Mouse (Mus musculus): ENCODE measurements around the gene Slc35b1. TPM values are rescaled to one million over a fixed set of nuclear protein-coding genes. Genes with fewer than 3 reads are reported as not detected.
"Not testable (repeated sequence)": the region's sequence is repeated elsewhere in the genome, so short reads cannot be mapped to it uniquely, and the experiment has no call there.

The Slc35b1 gene
- total RNA-seq, 2 experiments from 2014 or later, result 85.9 to 87.2 TPM

DNA sequence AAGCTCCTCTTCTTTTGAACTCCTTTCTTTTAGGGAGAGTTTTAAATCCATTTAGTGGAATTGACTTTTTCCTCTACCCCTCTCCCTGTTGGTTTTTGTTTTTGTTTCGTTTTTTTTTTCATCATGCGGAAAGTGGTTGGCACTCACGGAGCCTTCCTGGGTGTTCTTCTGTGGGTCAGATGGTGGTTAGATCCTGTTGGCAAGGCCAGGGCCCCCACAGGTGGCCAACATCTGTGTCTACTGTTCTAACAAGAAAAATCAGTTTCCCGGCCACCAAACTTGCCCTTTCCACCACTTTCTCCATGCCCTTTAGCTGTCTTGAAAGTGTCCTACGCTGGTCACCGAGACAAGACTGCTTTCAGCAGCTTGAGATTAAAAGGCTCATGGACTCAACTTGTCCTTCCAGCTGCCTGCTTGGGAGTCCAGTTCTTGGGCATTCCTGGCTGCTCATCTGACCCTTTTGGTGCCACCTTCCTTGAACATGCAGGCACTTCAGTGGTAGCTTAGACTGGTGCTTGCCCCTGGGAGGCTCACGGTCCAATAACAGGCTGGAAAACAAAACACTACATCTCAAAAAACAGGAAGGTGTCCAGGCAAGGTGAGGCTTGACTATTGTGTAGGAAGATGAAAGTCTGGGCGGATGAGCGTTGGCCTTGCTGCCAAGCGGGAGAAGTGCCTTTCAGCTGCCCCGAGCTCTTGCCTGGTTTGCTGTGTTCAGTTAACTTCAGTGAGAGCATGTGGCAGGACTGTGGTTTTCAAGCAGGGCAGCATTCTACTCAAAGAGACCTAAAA, 8.4 kb downstream of the Slc35b1 start:
- intact Hi-C loops (cut with DNase I), result no loop called here
- peak; percentile 61 for DNase-seq

DNA sequence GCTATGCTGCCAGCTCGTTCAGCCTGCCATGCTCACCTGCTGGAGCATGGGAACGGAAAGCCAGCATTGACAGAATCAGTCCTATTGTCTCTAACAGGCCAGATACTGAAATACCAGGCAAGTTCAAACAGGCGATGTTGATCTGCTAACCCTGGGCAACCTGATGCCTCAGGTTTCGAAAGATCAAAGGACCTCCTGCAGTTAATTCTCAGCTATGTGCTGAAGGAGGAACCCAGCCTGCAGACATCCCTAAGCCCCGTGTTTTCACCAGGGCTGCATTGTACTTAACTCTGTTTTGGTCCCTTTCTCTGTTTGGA, 9.0 kb downstream of the Slc35b1 start:
- intact Hi-C loops (cut with DNase I), result no loop called here
- DNase-seq, result no peak

DNA sequence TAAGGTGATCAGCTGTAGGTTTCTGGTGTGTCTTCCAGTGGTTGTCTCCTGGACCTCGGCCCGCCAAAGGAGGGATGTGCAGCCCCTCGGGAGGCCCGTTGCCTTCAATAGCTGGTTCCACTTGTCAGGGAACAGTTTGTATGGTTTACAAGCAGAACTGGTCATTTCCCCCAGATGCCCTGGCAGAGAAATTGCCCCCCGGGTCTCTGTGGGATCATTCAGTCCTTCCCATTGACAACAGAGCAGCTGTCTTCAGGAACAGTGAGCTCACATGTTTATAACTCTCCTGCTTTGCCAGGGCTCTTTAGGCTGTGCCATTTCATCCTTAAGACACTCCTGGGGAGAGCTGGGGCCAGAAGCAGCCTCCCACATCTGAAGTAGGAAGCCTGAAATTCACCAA, 9.6 kb downstream of the Slc35b1 start:
- intact Hi-C loops (cut with DNase I), result no loop called here
- peak; percentile 78 for DNase-seq

DNA sequence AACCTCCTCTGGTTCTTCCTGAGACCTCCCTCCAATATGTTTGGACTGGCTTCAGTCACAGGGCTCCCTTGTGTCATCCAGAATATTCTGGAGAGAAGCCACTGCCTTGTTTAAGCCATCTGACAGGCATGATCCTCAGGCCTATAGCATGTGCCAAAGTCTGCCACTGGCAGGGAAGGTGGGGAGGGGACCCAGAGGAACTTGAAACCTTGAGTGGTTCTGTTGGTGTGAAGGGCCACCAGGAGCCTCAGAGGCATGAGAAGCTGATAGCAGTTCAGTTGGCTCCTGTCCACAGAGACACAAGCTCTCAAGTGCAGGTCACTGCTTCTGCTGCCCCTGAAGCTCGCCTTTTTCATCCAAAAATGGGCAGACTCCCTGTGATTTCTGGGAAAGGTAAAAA, 12.1 kb downstream of the Slc35b1 start:
- intact Hi-C loops (cut with DNase I), result no loop called here

DNA sequence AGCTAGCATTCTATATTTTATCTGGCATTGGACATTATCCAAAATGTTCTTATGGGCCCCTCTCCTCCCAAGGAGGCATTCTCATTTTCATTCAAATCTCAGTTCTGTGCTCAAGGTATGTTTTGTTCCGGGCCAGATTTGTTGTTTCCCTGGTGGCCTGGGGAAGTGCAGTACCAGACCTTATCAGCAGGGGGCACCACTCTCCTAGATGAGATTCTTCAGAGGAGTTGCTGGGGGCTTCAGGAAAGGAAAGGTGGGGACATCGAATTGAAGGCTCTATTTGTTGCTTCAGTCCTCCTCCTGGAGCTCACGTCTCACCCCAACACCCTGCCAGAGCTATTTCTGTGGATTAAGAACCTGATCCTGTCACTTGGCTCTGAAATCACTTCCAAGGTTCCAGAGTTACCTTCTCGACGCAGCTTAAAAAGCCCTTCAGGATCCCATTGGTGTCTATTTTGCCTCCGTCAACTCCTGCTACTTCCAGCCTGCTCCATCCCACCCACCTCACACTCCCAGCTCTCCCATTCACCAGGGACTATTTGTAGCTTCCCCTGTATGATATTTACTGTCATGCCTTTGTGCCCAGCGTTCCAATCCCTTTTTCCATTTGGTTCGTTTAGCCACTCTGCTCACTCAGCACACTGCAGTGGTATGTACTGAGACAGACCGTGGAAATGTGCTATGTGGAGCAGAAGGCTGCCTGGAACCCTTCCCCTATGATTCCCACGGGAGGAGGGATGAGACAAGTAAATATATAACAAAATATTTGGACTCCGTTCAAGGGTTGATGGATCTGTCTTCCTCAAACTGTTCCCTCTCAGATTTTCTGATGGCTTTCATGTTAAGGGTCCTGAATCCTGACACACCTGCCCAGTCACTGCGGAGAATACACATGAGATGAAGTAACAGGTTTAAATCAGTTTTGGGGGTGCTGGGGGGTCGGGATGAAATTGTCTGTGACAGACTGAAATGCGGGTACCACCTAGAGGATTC, 13.6 kb downstream of the Slc35b1 start:
- DNase-seq, result peak; percentile 81

More for the DNA sequence above, 12.1 kb downstream of the Slc35b1 start:
- peak; percentile 57 for DNase-seq

DNA sequence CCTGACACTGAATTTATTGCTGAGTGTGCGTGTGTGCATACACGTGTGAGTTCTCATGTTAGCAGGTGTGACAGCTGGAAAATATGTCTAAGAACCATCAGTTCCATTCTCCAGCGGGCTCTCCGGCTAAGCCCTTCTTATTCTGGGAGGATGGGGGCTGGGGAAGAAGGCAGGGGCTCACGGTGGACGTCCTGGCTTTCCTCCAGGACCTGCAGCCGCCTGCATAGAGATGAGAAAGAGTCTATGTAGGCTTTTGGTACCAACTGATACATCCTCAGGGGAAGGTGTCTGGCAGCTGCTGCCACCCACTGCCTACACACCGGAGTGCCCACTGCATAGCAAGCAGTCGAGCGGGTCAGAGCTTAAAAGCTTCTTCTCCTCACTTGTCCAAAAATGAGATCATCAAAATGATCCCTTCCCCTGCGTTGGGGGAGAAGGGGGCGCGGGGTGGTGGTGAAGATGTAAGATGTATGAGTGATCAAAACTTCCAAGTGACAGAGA, 15.1 kb downstream of the Slc35b1 start:
- intact Hi-C loops (cut with DNase I), result loop anchor here (2.0 kb wide), 1 partner anchor 121 kb away; no protein-coding TSS in a partner anchor

More for the DNA sequence above, 13.6 kb downstream of the Slc35b1 start:
- intact Hi-C loops (cut with DNase I), result loop anchor here (2.0 kb wide), 1 partner anchor 123 kb away; no protein-coding TSS in a partner anchor

DNA sequence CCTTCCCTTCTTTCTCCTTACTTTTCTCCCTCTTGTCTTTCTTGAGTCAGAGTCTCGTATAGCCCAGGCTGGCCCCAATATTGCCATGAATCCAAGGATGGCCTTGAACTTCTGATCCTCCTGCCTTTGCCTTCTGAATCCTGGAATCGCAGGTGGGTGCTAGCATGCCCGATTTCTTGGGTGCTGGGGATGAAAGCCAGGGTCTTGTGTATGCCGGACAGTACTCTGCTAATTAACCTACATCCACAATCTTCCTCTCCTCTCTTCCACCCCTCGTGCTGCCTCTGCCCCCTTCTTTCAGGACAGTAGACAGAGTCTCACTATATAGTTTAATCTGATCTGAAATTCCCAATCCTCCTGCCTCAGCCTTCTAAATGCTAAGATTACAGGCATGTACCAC, 17.1 kb downstream of the Slc35b1 start:
- intact Hi-C loops (cut with DNase I), result no loop called here
- no peak for DNase-seq

More for the DNA sequence above, 15.1 kb downstream of the Slc35b1 start:
- DNase-seq, result peak; percentile 49

DNA sequence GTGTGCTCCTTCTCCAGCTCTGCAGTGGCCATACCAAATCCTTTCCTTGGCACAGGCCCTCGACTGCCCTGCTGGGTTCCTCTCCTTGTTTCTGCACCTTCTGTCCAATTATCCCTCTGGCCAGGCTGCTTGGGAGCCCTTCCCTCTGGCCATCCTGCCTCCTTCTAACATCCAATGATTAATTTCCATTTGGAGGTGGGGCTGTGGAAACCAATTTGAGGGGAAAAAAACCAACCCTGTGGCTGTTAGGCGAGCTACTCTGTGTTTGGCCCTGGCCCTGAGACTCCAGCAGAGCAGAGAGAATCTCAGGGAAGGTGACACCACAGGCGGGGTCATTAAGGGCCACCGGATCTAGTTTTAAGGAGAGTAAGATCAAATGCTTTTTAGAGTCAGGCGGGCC, 17.7 kb downstream of the Slc35b1 start:
- intact Hi-C loops (cut with DNase I), result no loop called here
- DNase-seq, result peak; percentile 88

DNA sequence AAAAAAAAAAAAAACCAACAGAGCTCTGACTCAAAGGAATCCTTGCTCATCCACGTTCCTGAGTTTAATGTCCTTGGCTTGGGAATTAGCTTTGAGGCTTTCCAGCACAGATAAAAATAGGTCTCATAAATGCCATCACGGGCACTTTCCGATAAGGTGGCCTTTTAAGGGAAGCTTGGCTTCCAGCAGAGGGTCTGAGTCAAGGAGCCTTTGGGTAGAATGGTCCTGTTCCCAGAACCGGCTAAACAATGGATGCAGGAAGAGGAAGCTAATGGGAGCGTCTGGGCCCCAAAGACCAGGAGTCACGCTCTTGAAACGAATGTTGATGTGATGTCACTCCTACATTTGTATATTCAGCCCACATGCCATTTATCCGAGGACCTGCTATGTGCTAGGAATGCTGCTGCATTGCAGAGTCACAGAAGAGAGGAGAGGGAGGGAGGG, 18.2 kb downstream of the Slc35b1 start:
- DNase-seq, result no peak
- intact Hi-C loops (cut with DNase I), result no loop called here

DNA sequence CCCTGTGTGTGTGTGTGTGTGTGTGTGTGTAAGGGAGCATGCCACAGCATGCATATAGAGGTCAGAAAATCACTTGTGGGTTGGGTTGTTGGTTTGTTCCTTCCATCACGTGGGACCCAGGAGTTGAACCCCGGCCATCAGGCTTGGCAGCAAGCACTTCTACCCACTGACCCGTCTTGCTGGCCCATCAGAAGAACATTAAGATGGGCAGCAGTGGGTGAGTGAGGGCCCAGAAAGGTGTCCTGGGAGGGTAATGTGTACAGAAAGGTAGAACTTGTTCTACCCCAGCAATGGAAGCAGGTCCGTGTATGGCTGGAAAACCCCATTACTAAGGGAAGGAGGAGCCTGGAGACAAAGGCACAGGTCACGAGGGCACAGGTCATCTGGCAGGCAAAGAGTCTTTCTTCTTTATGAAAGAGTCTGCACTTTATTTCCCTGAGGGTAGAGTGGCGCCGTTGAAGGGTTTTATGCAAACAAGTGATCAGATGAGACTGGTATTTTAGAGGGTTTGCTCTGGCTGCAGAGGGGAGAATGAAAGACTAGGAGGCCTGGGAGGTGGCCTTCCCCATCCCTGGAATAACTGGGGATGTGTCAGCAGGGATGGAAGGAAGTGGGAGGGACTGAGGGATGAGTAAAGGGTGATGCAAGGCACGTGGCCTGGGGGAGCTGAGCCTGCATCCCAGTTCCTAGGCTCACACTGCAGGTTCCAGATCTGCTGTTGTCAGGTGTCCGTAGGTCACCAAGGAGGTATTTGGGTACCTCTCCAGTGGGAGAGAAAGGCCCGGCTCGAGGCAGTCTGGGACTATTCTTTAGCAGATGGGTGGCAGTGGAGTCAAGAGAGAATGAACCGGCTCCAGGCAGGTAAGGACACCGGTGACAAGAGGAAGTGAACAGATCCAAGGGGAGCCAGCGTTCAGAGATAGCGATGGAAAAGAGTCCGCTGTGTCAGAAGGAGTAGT, 19.2 kb downstream of the Slc35b1 start:
- intact Hi-C loops (cut with DNase I), result no loop called here
- no peak for DNase-seq

DNA sequence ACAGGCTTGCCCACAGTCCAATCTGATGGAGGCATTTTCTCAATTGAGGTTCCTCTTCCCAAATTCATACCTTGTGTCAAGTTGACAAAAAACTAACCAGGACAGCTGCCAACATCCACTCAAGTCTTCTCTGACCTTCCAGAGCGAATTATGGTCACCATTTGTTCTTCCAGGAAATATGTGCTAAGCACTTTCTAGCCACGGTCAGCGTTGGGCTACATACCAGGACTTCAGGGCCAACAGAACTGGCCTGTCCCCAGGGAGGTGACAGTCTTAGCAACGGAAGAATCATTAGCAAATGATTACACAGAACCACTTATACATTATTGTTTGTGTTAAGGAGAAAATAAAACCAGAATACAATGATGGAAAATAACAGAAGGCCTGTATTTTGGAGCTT, 21.3 kb downstream of the Slc35b1 start:
- intact Hi-C loops (cut with DNase I), result no loop called here
- no peak for DNase-seq

DNA sequence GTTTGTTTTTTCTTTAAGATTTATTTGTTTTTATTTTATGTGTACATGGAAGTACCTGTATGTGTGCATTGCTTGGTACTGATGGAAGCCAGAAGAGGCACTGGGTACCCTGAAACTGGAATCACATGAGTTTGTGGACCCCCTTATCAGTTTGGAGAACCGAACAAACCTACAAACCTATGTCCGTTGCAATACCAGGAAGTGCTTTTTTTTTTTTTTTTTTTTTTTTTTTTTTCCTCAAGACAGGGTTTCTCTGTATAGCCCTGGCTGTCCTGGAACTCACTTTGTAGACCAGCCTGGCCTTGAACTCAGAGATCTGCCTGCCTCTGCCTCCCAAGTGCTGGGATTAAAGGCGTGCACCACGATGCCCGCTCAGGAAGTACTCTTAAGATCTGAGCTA, 21.9 kb downstream of the Slc35b1 start:
- intact Hi-C loops (cut with DNase I); DNase-seq: not testable (repeated sequence)

DNA sequence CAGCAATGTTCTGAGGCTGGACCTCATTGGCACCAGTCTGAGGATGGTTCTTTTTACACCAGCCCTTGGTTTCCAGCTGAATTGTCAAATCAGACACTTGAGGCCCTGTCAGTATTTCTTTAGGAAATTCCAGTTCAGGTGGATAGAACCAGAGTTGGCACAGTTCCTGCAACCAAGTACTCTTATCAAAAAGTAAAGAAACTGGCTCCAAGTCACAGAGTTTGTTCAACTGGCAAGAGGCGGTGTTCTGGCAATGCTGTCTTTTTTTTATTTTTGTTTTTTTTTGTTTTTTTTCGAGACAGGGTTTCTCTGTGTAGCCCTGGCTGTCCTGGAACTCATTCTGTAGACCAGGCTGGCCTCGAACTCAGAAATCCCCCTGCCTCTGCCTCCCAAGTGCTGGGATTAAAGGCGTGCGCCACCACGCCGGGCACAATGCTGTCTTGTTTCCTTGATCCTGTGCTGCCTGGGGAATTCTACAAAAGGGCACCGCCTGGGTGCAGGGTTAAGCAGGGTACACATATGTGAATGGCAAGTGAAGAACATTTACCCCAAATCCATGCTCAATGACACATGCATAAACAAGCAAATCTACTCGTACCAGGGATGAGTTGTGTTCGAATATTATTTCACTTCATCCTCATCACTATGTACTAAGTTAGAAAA, 25.1 kb downstream of the Slc35b1 start:
- DNase-seq, result no peak
- intact Hi-C loops (cut with DNase I), result no loop called here

DNA sequence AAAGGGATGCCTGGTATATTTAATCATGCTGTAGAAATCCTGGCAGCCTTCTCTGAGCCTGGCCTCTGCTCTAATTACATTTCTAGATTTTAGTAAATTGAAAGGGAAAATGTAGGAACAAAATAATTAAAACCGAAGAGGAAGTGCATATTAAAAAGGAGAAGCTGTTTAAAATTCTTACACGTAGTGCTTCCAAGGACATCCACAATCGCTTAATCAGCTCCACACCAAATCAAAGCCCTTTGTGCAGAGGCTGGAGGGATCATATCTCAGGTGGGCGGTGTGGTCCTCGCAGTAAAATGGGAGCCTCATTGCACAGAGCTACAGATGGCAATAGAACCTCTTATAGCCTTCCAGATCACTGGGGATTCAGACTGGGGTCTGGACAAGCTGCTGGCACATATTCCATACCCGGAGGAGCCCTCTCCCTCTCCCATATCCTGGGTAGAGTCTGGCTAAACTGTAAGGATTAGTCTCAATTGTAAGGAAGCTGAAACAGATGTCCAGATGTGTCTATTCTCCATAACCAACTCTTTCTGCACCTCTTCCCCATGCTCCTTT, 27.0 kb downstream of the Slc35b1 start:
- DNase-seq, result no peak
- intact Hi-C loops (cut with DNase I), result no loop called here

DNA sequence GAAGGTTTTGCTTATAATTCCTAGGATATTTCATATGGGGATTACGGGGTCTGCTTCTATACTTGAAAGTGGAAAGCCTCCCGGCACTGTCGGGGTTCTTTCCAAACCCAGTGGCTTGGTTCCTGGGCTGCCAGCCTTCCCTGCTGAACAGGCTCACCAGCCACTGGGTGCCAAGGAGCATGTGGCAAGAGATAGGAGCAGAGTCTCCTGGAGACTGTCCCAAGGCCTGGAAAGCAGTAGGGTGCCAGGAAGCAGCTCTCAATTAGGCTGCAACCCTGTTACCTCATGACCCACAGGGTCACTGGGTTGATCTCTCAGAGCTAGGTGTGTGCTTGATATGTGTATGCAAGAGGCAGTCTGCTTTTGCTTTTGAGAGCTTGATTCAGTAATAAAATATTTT, 28.1 kb downstream of the Slc35b1 start:
- DNase-seq, result no peak
- intact Hi-C loops (cut with DNase I), result no loop called here

DNA sequence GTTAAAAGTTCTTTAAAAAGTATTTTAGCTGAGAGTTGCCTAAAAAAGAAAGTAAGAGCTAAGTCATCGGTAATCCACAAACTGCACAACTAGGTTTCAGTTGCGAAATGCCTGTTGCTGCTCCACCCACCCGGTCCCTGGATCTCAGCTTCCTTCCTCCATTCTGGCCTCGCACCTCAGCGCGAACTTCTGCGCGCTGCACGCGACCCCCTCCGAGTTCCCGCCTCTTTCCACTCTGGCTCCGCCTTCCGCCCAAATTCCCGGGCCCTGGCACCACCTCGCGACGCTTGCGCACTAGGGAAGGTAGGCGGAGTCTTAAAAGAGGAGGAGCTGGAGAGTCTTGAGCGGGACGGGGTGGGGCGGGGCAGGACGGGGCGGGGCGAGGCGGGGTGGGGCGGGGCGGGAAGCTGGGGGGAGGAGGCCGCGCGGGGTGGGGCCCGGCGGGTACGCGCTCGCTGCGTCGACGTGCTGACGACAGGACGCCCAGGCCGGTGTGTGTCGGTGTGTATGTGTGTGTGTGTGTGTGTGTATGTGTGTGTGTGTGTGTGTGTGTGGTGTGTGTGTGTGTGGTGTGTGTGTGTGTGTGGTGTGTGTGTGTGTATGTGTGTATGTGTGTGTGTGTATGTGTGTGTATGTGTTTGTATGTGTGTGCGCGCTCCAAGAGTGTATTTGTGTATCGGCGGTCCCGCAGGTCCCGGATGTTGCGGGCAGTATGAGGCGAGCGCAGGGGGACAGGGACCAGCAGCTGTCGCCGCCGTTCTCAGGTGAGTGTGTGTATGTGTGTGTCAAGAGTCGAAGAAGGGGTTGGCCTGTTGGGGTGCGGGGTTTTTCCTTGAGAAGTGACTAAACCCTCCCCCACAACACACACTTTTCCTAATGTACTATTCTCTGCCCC, 29.4 kb downstream of the Slc35b1 start, which contains the start of gene Spop:
Gene Spop (plus strand): TSS at position 440 of the 895 bp plus-strand sequence.
- DNase-seq, result peak; percentile 91
- intact Hi-C loops (cut with DNase I), result no loop called here

DNA sequence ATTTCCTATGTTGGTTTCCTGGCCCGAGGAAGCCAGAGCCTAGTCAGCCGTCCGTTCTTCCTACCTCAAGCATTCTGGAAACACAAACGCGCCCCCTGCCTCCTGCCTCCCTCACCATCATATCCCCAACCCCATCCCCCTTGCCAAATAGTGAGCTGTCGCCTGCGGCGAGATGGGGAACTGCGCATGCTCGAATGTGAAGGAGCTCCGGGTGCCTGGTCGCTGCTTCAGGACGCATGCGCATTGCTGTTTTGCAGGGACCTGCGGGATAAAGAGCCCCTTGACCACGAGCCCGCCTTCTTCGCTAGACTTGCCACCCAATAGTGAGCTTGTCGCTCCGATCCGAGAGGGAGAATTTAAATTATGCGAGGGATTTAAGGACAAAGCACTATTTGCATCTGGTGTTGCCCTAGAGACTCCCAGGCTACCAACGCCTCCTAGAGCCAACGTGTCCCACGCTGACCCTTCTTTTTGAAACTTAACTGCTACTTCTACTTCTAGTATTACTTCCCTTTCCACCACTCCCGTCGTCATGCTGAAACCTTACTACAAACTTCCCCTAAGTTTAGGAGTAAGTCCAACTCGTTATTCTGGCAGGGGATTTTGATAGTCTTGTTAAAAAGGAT, 30.2 kb downstream of the Slc35b1 start:
- intact Hi-C loops (cut with DNase I), result no loop called here
- DNase-seq, result peak; percentile 99

DNA sequence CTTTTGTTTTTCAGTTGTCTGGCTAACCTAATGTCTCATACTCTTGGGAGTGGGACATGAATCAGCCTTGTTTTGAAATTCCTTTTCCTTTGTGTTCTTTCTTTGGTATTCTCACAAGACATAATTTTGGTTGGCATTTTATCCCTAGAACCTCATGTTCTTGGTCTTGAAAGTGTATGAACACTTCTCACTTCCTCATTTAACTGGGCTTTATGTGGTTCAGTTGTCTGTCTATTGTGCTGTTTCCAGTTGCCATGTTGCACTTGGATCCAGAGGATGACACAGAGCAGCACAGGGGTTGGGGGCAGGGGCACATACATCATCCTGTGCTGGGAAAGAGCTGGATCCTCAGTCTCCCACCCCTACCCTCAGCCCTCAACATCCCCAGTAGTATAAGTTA, 31.4 kb downstream of the Slc35b1 start:
- intact Hi-C loops (cut with DNase I), result no loop called here
- DNase-seq, result no peak

All from left cerebral cortex, postnatal 4 days (tissue).